Mouse (Mus musculus): ENCODE measurements around the gene Vsnl1. TPM values are rescaled to one million over a fixed set of nuclear protein-coding genes. Genes with fewer than 3 reads are reported as not detected.

The Vsnl1 gene
- total and polyA plus RNA-seq, 2 experiments from 2014 or later: 208 to 288 TPM

GRCm38 (mm10) chr12:11437907-11438447 is 1.6 kb upstream of the Vsnl1 start:
- H3K9ac ChIP-seq (replicated peaks; ENCODE audit: low read length, poor library complexity, severe bottlenecking): 0 out of 2 replicates have a peak overlapping the region, but pooled peaks have one; percentile 8

GRCm38 (mm10) chr12:11437266-11437906 is 973 bp upstream of the Vsnl1 start:
- H3K9me3 ChIP-seq (ENCODE audit: low read length): no peaks in the 10 kb centered on the region
- TF ChIP-seq CTCF (IDR thresholded peaks at IDR 0.05): peak; percentile 82
- peak overlapping the region; percentile 55 for H3K4me3 ChIP-seq (ENCODE audit: low read depth, low read length)
- H3K27ac ChIP-seq (ENCODE audit: low read depth, low read length): peak overlapping the region; percentile 85; the same call in 1 of the 2 replicates
- H3K27me3 ChIP-seq (ENCODE audit: insufficient read depth, low read length): no peaks in the 10 kb centered on the region
- H3K4me2 ChIP-seq (ENCODE audit: low read depth, low read length, poor library complexity, severe bottlenecking): peak overlapping the region; percentile 71
- DNase-seq (ENCODE audit: low spot score) (peak; percentile 93), ATAC-seq (ENCODE audit: low FRiP score) (peak; percentile 28; the same call in 1 of the 2 replicates)
- H3K4me1 ChIP-seq (ENCODE audit: insufficient read depth, low read length): 0 out of 2 replicates have a peak, but pooled peaks cover 5% of the 10 kb centered on the region
- peak overlapping the region; percentile 61; the same call in 1 of the 2 replicates for H3K9ac ChIP-seq (replicated peaks; ENCODE audit: low read length, poor library complexity, severe bottlenecking)
- no peaks in the 10 kb centered on the region for H3K36me3 ChIP-seq (ENCODE audit: insufficient read depth, low read length)
- WGBS: 16% methylated on average over 17 of the region's 17 CpGs

More at GRCm38 (mm10) chr12:11437907-11438447, 1.6 kb upstream of the Vsnl1 start:
- H3K4me2 ChIP-seq (ENCODE audit: low read depth, low read length, poor library complexity, severe bottlenecking): peak overlapping the region; percentile 71
- H3K9me3 ChIP-seq (ENCODE audit: low read length): no peaks in the 10 kb centered on the region
- WGBS: 24% methylated on average over 23 of the region's 23 CpGs
- ATAC-seq (ENCODE audit: low FRiP score) (no peak), DNase-seq (ENCODE audit: low spot score) (no peak)
- 0 out of 2 replicates have a peak, but pooled peaks cover 5% of the 10 kb centered on the region for H3K4me1 ChIP-seq (ENCODE audit: insufficient read depth, low read length)
- H3K36me3 ChIP-seq (ENCODE audit: insufficient read depth, low read length): no peaks in the 10 kb centered on the region
- H3K27ac ChIP-seq (ENCODE audit: low read depth, low read length): no peak overlapping the region
- TF ChIP-seq CTCF (IDR thresholded peaks at IDR 0.05): no peak
- H3K4me3 ChIP-seq (ENCODE audit: low read depth, low read length): peak overlapping the region; percentile 21; the same call in 1 of the 2 replicates
- H3K27me3 ChIP-seq (ENCODE audit: insufficient read depth, low read length): no peaks in the 10 kb centered on the region

DNA sequence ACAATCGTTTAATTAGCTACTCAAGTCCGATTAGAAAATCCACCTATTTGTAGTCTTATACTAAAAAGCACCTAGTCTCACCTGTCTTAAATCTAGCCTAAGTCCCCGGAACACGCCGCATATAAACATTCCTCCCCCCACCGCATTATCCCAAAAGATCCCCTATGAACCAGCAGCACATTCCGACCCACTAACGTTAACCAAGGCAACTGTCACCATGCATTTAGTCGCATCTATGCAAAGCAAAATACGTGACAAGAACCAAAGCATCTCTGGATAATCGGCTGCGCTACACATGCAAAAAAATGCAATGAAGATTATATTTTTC is 426 bp downstream of the Vsnl1 start:
- peak overlapping the region; percentile 85 for H3K27ac ChIP-seq (ENCODE audit: low read depth, low read length)
- no peaks in the 10 kb centered on the region for H3K27me3 ChIP-seq (ENCODE audit: insufficient read depth, low read length)
- peak overlapping the region; percentile 67 for H3K9ac ChIP-seq (replicated peaks; ENCODE audit: low read length, poor library complexity, severe bottlenecking)
- H3K4me1 ChIP-seq (ENCODE audit: insufficient read depth, low read length): 0 out of 2 replicates have a peak, but pooled peaks cover 5% of the 10 kb centered on the region
- ATAC-seq (ENCODE audit: low FRiP score) (peak; percentile 41; the same call in 1 of the 2 replicates), DNase-seq (ENCODE audit: low spot score) (peak; percentile 27)
- no peaks in the 10 kb centered on the region for H3K9me3 ChIP-seq (ENCODE audit: low read length)
- no peaks in the 10 kb centered on the region for H3K36me3 ChIP-seq (ENCODE audit: insufficient read depth, low read length)
- peak overlapping the region; percentile 71 for H3K4me2 ChIP-seq (ENCODE audit: low read depth, low read length, poor library complexity, severe bottlenecking)
- peak overlapping the region; percentile 55 for H3K4me3 ChIP-seq (ENCODE audit: low read depth, low read length)
- no peak for TF ChIP-seq CTCF (IDR thresholded peaks at IDR 0.05)
- 2% methylated on average over 12 of the region's 12 CpGs for WGBS

DNA sequence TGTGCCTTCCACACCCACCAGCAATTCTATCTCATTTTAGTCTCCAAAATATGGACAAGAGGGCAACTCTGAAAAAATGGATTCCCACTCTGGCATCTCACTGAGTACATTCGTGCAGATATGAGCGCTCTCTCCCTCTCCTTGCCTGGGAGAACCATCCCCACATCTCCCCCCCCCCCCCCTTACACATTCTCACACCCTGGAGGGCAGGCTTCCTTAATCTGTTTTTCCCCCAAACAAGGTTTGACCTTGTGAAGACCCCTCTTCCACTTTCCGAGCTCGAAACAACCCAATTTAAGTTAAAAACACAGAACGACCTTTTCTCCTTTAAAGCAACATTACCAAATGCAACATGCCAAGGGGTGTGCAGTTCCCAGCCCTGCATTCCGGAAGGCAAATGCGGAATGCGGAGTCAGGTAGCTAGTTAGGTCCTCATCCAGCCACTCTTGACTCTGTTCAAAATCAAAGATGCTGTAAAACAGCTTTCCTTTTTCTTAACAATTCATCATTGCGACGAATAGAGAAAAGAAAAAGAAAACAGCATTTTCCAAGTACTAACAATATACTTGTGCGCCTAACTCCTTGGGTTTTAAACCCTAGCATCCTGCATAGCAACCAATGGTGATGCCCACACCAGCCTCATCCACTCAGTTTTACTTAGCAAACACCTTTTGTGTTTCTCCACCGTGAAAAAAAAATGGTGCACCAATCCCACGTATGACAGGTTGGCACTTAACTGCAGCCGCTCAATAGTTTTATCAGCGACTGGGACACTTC is 979 bp downstream of the Vsnl1 start:
- Histone ChIP-seq H3K9me3 (ENCODE audit: low read length) (no peaks in the 10 kb centered on the region), H3K36me3 (ENCODE audit: insufficient read depth, low read length) (no peaks in the 10 kb centered on the region), H3K4me2 (ENCODE audit: low read depth, low read length, poor library complexity, severe bottlenecking) (peak overlapping the region; percentile 71), H3K4me1 (ENCODE audit: insufficient read depth, low read length) (0 out of 2 replicates have a peak, but pooled peaks cover 5% of the 10 kb centered on the region), H3K9ac (replicated peaks; ENCODE audit: low read length, poor library complexity, severe bottlenecking) (peak overlapping the region; percentile 67), H3K27ac (ENCODE audit: low read depth, low read length) (peak overlapping the region; percentile 85), H3K4me3 (ENCODE audit: low read depth, low read length) (peak overlapping the region; percentile 55), H3K27me3 (ENCODE audit: insufficient read depth, low read length) (no peaks in the 10 kb centered on the region)
- no peak for TF ChIP-seq CTCF (IDR thresholded peaks at IDR 0.05)
- ATAC-seq (ENCODE audit: low FRiP score) (no peak), DNase-seq (ENCODE audit: low spot score) (peak; percentile 24)
- 4% methylated on average over 15 of the region's 15 CpGs for WGBS

DNA sequence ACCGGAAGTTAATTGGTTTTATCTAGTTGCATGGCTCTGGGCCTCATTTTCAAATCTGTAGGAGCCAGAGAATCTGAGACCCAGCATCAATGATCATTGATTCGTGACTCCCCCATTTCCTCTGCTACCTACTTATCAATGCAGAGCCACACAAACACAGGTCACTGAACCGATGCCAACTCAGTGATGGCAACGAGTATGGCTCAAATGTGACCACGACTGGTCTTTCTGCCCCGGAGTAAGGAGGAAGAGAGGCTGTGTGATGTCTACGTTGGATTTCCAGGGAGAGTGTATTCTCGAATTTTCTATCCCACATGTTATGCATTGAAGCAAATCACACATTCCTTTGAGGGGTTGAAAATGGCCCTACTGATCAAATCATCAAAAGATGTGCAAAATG is 2.0 kb downstream of the Vsnl1 start:
- Histone ChIP-seq H3K9ac (replicated peaks; ENCODE audit: low read length, poor library complexity, severe bottlenecking) (peak overlapping the region; percentile 67), H3K9me3 (ENCODE audit: low read length) (no peaks in the 10 kb centered on the region), H3K27ac (ENCODE audit: low read depth, low read length) (peak overlapping the region; percentile 85), H3K27me3 (ENCODE audit: insufficient read depth, low read length) (no peaks in the 10 kb centered on the region), H3K4me3 (ENCODE audit: low read depth, low read length) (peak overlapping the region; percentile 55), H3K36me3 (ENCODE audit: insufficient read depth, low read length) (no peaks in the 10 kb centered on the region), H3K4me2 (ENCODE audit: low read depth, low read length, poor library complexity, severe bottlenecking) (peak overlapping the region; percentile 71), H3K4me1 (ENCODE audit: insufficient read depth, low read length) (0 out of 2 replicates have a peak, but pooled peaks cover 5% of the 10 kb centered on the region)
- no peak for TF ChIP-seq CTCF (IDR thresholded peaks at IDR 0.05)
- ATAC-seq (ENCODE audit: low FRiP score) (no peak), DNase-seq (ENCODE audit: low spot score) (no peak)
- WGBS: 59% methylated on average over 8 of the region's 8 CpGs
